Mouse (Mus musculus) liver, adult (tissue): ENCODE data around the gene Hes3.

ENCODE experiments used
- GATA4 ChIP-seq: IDR thresholded peaks from 2 replicates; pipeline ENCODE4 v1.6.1; 2014; ENCODE audit warnings: mild to moderate bottlenecking, low read length; ENCODE audit not compliant: insufficient replicate concordance

Hes3 gene

DNA sequence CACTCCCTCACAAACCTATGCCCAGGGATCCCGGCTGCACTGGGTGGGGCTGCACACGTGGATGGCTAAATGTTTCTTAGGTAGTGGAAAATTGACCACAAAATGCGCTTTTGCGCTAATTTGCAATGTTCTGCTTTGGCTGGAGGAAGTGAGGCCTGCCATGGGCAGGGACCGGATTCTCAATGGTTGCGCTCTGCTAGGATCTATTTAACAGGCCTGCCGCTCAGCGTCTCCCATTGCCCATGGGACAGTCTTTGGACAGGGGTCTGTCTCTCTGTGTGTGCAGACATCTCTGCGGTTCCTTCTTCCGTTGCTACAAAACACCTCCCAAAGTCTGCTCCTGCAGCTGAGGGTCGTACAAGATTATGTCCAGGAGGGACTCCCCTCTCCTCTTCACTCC lies 471 bp downstream of the Hes3 start:
- no peak for TF ChIP-seq GATA4

DNA sequence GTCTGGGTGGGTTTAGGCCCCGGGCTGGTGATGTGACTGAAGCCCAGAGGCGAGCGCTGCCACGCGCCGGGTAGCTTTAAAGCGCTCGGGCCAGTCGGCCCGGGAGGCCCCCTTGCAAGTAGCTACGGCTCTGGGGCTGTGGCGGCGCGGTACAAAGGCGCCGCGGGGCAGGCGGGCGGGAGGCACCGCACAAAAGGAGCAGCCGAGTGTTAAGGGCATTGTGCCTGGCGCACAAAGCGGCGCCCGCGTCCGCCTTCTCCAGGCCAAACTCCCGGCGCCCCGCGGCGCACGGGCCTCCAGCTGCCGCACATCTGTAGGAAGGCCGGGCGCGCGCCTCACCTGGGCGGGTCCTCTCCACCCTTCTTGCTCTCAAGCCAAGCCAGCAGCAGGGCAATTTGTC lies 1.1 kb downstream of the Hes3 start:
- no peak for TF ChIP-seq GATA4

- no peak for TF ChIP-seq GATA4
Measured at GRCm38 (mm10) chr4:152288398-152288945, 3.0 kb downstream of the Hes3 start.

DNA sequence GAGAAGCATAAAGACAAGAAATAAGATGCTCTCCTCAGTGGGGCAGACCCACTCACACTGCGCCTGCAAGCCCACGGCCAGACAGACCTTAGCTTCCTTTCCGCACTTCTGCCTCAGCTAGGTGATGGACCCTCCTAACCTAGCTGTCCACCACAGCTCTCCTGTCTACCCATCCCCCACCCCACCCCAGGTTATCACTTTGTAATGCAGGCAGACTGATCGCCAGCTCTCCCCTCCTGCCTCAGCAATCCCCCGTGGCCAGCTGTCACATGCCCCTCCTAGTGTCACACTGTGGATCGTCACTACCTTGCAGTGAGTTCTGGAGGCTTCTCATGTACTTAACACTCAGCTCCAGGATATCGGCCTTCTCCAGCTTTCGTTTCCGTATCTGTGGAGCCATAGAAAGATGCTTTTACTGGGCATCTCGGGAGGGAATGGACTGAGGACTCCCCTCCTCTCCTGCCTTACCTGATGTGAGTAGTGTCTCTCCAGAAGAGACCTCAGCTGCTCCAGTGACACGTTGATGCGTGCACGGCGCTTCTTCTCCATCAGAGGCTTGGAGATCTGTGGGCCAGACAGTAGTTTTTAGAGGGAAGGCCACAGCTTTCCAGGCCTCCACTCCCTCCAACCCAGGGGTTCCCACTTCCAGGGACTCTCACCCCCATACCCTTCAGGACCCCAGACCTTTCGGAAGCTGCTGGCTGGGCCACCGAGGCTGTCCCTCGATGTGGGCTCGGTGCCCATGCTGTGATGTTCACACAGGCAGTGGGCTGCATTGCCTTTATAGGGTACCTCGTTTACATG lies 3.9 kb downstream of the Hes3 start:
- no peak for TF ChIP-seq GATA4

GRCm38 (mm10) chr4:152286887-152287286 lies 4.6 kb downstream of the Hes3 start:
- TF ChIP-seq GATA4 = no peak

DNA sequence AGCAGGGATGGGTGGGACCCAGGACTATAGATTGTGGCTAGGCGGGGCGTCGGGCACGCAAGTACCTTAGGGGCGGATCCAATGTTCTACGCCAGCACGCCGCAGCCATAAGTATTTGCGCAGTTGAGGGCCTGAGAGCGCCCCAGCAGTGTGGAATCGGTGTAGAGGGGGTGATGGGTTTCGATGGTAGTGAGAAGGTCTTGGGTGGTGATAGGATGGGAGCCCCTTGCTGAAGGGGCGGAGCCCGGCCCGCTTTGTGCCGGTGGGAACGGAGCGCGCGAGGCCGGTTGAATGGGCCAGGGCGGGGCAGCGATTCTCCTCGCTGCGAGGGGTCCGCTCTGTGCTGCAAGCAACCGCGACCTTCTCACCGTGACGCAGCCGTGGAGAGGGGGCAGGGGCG lies 5.3 kb downstream of the Hes3 start:
- TF ChIP-seq GATA4 = no peak

- no peak for TF ChIP-seq GATA4
Measured at GRCm38 (mm10) chr4:152285505-152285904, 6.0 kb downstream of the Hes3 start.

- no peak; the same call in 1 of the 2 replicates for TF ChIP-seq GATA4
Measured at GRCm38 (mm10) chr4:152283186-152283950, 8.1 kb downstream of the Hes3 start.

DNA sequence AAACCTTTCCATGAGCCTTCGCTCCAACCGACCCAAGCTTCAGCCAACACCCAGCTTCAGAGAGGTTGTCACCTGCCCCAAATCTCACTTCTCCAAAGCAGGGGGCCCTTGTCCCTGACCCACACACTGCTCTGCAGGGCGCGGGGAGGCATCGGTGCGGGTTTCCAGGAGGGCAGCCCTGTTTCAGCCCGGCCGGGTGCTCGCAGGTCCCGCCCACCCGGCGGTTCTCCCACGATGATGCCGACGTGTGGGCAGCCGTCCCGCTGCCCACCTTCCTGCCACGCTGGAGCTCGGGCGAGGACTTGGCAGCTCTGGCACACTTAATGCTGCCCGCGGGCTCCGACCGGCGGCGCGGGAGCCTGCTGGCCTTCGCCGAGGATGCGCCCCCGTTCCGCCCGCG lies 8.7 kb downstream of the Hes3 start:
- TF ChIP-seq GATA4 = no peak

GRCm38 (mm10) chr4:152281601-152282000 lies 9.9 kb downstream of the Hes3 start:
- no peak for TF ChIP-seq GATA4

DNA sequence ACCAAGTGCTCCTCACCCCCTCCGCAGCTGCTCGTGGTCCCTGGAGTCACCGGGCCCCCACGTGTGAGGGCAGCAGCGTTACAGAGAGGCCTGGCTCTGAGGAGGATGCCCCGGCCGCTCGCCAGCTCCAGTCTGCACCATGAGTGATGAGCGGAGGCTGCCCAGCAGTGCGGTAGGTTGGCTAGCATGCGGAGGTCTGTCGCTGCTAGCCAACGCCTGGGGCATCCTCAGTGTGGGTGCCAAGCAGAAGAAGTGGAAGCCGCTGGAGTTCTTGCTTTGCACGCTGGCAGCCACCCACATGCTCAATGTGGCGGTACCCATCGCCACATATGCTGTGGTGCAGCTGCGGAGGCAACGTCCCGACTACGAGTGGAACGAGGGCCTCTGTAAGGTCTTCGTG lies 12.5 kb downstream of the Hes3 start:
- no peak for TF ChIP-seq GATA4

DNA sequence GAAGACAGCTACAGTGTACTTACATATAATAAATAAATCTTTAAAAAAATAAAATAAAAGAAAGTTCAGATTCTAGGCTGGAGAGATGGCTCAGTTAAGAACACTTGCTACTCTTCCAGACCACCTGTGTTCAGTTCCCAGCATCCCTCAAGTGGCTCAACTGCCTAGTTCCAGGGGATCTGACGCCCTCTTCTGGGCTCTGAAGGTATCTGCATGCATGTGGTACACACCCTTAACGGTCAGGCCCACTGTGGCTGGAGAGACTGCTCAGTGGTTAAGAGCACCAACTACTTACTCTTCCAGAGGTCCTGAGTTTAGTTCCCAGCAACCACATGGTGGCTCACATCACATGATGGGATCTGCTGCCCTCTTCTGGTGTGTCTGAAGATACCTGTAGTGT lies 13.5 kb downstream of the Hes3 start:
- TF ChIP-seq GATA4 = no peak

DNA sequence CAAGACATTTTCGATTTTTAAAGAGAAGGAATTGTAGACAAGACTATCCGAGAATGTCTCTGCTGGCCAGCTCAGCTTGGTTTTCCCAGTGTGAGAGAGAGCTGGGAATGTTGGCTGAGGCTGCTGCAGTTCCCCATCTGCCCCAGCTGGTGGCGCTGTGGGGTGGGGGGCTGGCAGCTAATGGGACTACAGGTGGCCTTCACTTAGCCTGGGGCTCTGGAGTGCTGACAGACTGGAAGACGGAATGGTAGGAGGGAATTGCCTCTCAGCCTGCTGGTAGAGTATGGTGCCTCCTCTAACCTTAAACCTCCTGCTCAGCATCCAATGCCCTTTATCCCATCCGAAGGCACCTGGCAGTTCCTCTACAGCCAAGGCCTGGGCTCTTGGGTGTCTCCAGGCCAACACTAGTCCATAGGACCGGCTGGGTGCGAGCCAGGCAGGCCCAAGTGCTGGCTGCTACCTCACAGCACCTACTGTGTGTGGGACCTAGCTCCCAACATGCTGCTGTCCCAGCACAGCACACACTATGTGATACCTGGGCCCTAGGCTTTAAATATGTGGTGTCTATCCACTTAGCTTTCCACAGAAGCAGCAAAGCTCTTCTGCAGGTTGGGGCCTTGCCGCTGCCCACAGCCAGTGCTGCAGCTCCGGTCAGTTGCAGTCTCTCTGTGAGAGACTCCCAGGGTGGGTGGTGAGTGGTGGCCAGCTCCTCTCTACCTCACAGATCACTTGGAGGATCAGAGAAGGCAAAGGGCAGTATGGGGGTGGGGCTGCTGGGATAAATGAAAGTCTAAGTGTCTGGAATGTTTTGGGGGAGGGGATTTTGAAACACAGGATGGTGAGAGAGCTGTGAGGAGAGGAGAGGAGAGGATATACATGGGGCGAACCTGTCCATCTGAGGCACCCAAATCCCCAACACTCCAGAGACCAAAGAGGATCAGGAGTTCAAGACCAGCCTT lies 14.8 kb downstream of the Hes3 start:
- no peak for TF ChIP-seq GATA4

DNA sequence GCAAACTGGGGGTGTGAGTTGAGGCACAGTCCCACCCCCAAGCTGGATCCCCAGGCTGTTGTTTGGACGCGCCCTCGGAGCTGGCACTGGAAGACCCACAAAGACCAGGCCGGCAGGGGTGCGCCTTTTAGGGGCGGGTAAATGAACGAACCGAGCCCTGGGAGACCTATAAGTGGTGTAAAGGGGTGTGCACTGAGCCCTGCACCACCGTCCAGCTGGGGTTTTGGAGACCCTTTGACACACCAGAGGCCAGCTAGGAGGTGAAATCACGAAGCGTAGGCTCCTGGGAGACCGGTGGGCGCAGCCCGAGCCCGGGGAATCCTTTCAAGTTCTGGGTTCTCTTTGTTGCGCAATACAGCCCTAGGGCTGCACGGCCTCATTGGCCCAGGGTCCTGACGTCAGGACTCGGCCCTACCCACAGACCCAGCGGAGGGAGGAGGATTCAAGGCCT lies 16.8 kb downstream of the Hes3 start:
- TF ChIP-seq GATA4 = no peak
